Mouse (Mus musculus) common myeloid progenitor, adult 5-6 weeks (primary cell): Measurements from ENCODE around the gene Pdcd6ip. TPM values are rescaled to one million over a fixed set of nuclear protein-coding genes. Genes with fewer than 3 reads are reported as not detected.

Experiments used
- ATAC-seq: replicated peaks from 2 replicates; pipeline ENCODE4 v1.8.0; 2016; ENCODE audit warnings: low read depth, mild to moderate bottlenecking, moderate TSS enrichment, inconsistent platforms; ENCODE audit not compliant: poor library complexity, severe bottlenecking
- total RNA-seq: library from RNA; stranded (forward); fragments of 200-1000, 187-1606 nt; gene quantifications from 2 replicates; pipeline ENCODE4 v1.2.3, GENCODE M21; 2017

Gene Pdcd6ip
- total RNA-seq, 1 experiment from 2014 or later, result 86.0 TPM

GRCm38 (mm10) chr9:113629632-113630031 is 78.4 kb downstream of the Pdcd6ip start:
- peak; percentile 78; the same call in 1 of the 2 replicates for ATAC-seq

GRCm38 (mm10) chr9:113629191-113629590 is 78.9 kb downstream of the Pdcd6ip start:
- no peak for ATAC-seq

- ATAC-seq, result no peak
Measured at GRCm38 (mm10) chr9:113628780-113629179, 79.3 kb downstream of the Pdcd6ip start.

GRCm38 (mm10) chr9:113626730-113627129 is 81.3 kb downstream of the Pdcd6ip start:
- no peak for ATAC-seq

GRCm38 (mm10) chr9:113624086-113624485 is 84.0 kb downstream of the Pdcd6ip start:
- no peak for ATAC-seq

- no peak for ATAC-seq
Measured at GRCm38 (mm10) chr9:113617081-113617480, 91.0 kb downstream of the Pdcd6ip start.

GRCm38 (mm10) chr9:113610776-113611175 is 97.3 kb downstream of the Pdcd6ip start:
- no peak for ATAC-seq

DNA sequence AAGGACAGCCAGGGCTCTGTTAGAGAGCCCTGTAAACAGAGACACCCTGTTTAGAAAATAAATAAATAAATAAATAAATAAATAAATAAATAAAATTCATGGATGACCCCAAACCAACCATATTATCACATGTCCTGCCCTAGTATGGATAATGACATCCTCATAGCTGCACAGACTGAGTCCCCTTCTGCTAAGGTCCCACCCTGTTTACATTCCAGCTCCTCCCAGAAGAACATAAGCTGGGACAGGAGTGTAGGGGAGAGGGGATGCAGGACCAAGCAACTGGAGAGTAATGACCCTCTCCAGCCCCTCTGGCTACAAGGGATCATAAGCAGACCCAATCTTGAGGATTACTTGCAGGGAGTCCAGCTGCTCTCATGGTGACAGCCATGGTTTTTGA is 105.9 kb downstream of the Pdcd6ip start:
- no peak for ATAC-seq

Other genes with a start within 250 kb of the Pdcd6ip start
- gene Clasp2, start 33.2 kb upstream of the Pdcd6ip start, total RNA-seq, result 42.2 and 50.5 TPM in 2 replicates
- gene Ubp1, start 222.7 kb upstream of the Pdcd6ip start, total RNA-seq, result 67.3 and 75.9 TPM in 2 replicates